Mouse (Mus musculus): ENCODE measurements around the gene Psmd2. TPM values are rescaled to one million over a fixed set of nuclear protein-coding genes. Genes with fewer than 3 reads are reported as not detected.

Psmd2 gene
- 520 and 530 TPM in 2 replicates for polyA plus RNA-seq (2016; fragmentation: Nextera tagmentation; extraction: Ambion mirVana)

DNA sequence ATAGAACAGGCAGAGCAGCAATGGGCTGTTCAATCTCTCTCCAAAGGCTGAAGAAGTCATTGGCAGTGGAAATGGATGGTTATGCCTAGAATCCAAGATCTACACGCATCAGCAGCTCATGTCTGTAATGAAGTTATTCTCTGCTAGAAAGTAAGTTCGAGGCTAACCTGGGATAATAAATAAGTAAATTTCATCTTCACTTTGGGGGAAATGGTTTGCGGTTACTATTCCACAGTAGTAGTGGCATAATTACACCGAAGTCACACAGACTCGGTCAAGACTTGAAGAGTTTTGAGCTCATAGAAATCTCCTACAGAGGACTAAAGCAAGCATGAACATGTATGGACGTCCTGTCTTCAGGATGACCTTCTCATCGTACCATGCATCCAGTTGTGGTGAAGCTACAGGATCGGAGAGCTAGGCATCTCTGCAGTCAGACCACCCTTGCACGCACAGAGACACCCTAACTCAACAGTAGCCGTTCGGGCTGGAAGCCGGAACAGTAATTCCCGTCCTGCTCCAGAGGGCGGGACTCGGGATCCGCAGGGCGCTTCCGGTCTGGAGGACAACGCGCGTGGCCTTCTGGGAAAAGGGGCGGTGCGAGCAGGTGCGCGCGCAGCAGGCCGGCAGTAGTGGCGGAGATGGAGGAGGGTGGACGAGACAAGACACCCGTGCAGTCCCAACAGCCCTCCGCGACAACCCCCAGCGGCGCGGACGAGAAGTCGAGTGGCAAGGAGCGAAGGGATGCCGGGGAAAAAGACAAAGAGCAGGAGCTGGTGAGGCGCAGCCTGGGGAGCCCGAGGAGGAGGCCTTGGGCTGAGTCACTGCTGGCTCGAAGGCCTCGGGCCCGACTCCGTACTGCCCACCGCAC is at the start of gene Psmd2:
Psmd2 (plus strand) TSS at position 577 of the 871 bp plus-strand sequence.
- peaks cover 36% of the 10 kb centered on the region for H3K36me3 ChIP-seq (replicated peaks)
- H3K9me3 ChIP-seq: no peaks in the 10 kb centered on the region
- peak within 1 kb of the TSS; percentile 89 for H3K27ac ChIP-seq (replicated peaks)
- H3K4me1 ChIP-seq: peaks cover 18% of the 10 kb centered on the region
- peak within 1 kb of the TSS; percentile 97 for H3K4me3 ChIP-seq
- DNase-seq (ENCODE audit: low spot score): peak; percentile 97
- WGBS: 3% methylated on average over 46 of the region's 46 CpGs
- H3K27me3 ChIP-seq (replicated peaks; ENCODE audit: low read depth, poor library complexity, severe bottlenecking): no peaks in the 10 kb centered on the region

DNA sequence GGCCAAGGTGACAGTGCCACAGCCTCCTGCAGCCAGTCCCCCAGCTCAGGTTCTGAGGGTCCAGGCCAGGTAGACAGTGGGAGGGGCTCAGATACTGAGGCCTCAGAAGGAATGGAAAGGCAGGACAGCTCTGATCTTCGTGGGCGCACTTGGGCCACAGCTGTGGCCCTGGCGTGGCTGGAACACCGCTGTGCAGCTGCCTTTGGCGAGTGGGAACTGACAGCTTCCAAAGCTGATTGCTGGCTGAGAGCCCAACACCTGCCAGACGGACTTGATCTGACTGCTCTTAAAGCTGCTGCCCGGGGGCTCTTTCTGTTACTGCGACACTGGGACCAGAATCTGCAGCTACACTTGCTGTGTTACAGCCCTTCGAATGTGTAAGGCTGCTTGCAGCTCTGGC is 46.7 kb upstream of the Psmd2 start:
- Histone ChIP-seq H3K27ac (replicated peaks) (no peak overlapping the region), H3K36me3 (replicated peaks) (peaks cover 53% of the 10 kb centered on the region), H3K9me3 (no peaks in the 10 kb centered on the region), H3K4me3 (no peak overlapping the region), H3K4me1 (peaks cover 12% of the 10 kb centered on the region), H3K27me3 (replicated peaks; ENCODE audit: low read depth, poor library complexity, severe bottlenecking) (no peaks in the 10 kb centered on the region)
- WGBS: 85% methylated on average over 9 of the region's 9 CpGs
- DNase-seq (ENCODE audit: low spot score): no peak

DNA sequence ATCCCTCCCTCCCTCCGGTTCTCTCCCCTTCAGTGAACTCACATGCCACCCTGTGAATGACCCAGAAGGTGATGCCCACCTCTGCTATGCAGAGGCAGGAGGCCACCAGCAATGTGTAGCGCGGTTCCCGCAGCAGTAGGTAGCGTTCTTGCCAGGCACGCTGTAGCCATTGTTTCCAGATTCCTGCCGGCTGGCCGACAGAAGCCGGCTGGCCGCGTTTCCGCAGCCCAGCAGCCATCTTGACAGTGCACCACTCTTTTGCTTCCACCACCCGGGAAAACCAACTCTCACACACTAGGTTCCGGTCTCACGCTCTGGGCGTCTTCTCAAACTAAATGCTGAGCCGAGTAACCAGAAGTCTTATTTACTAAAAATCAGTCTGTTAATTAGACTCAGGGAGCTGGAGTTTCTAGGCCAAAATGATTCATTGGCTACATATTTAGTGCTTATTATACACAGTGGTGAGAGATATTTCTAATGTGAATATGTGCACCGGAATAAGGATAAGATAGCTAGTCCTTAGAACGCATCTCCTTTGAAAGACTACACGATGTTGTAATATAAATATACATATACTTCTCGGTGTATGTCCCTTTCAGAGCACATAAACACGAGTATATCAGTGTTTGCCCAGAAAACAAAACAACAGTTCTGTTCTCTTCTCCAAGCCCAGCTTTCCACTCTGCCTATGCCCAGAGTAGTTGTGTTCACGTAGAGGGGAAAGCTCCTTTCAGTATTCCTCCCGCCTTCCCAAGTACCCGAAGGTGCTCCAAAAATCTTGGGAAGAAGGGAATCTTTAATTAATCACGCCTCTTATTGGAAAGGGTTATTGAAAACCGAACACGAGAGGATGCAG is 40.7 kb upstream of the Psmd2 start:
- H3K9me3 ChIP-seq: no peaks in the 10 kb centered on the region
- peak overlapping the region; percentile 88 for H3K4me3 ChIP-seq
- H3K36me3 ChIP-seq (replicated peaks): peaks cover 37% of the 10 kb centered on the region
- no peaks in the 10 kb centered on the region for H3K27me3 ChIP-seq (replicated peaks; ENCODE audit: low read depth, poor library complexity, severe bottlenecking)
- DNase-seq (ENCODE audit: low spot score): peak; percentile 87
- under 1% methylated on average over 28 of the region's 28 CpGs for WGBS
- H3K27ac ChIP-seq (replicated peaks): peak overlapping the region; percentile 95
- peaks cover 28% of the 10 kb centered on the region for H3K4me1 ChIP-seq

DNA sequence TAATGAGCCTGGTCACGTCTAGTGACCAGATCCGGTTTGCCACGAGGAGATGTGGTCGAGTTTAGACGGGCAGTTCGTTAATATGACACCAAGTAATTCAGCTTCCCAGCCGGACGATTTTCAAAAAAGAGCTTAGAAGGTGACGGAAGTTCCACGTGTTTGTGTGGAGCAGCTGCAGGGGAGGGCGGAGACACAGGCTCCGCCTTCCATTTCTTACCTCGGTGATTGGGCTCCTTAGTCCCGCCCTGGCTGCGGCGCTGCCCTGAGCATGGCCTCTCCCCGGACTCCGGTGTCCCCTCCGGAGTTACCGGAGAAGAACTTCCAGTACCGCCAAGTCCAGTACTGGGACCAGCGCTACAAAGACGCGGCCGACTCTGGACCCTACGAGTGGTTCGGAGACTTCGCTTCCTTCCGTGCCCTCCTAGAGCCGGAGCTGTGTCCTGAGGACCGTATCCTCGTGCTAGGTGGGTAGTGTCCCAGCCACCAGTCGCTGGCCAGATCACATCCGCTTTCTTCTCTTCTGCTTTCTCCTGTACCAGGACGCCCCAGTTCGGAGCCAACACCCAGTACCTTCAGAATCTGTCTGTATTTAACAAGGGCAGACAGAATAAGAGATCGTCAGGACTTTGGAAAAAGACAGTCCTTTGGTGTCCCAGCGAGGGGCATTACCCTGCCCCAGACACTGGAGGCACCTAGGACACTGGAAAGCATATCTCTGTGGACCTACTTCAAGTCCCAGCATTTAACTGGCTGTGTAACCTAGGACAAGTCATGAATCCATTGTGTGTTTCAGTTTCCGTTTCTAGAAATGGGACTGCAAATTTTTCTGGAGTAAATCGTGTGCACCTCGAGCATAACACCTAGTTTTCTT is 39.9 kb upstream of the Psmd2 start, which contains the start of the genes Eef1akmt4, Gm49333 and Alg3:
Eef1akmt4 (plus strand) TSS at position 237 of the 871 bp plus-strand sequence.
Gm49333 (plus strand) TSS at position 254 of the 871 bp plus-strand sequence.
Alg3 (minus strand) TSS at position 379 of the 871 bp plus-strand sequence.
- WGBS: 2% methylated on average over 41 of the region's 41 CpGs
- H3K4me1 ChIP-seq: peaks cover 28% of the 10 kb centered on the region
- peaks cover 28% of the 10 kb centered on the region for H3K36me3 ChIP-seq (replicated peaks)

DNA sequence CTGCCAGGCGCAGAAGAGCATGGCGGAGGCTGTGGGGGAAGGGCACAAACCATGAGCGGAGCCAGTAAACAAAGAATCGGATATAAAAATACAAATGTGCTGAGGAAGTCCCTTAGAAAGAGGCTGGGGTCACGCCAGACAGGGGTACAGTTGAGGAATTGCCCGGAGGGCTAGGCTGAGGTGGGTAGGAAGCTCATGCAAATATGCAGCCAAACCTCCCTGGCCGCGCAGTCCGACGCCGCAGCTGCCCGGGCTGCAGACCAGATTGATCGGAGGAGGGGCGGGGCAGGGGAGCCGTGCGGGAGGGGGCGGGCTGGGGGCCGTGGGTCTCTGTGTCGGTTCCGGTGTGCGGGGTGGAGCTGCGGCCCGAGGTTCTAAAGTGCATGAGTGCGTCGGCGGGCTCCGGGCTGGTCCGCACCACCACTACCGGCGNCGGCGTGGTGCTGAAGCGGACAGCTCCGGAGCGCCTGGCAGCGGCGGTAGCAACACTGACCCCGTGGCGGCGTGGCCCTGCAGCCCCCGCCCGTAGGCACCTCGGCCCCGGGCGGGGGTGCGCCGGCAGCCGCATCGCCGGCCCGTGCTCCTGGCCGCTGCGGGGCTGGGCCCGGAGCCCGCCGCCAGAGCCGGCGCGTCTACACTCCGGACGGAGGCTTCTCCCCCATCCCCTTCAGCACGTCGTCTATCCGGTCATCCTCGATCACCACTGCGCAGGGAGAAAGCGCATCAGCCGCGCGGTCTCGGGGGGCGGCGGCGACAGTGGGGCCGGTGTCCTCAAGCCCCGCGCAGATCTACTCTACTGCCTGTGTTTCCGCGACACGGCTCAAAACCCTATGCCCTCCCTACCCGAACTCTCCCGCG is 31.7 kb upstream of the Psmd2 start:
- 2% methylated on average over 82 of the region's 83 CpGs for WGBS
- H3K9me3 ChIP-seq: no peaks in the 10 kb centered on the region
- no peak overlapping the region; the same call in 1 of the 2 replicates for H3K27ac ChIP-seq (replicated peaks)
- peaks cover 37% of the 10 kb centered on the region for H3K4me1 ChIP-seq
- peak; percentile 76 for DNase-seq (ENCODE audit: low spot score)
- peaks cover 47% of the 10 kb centered on the region for H3K27me3 ChIP-seq (replicated peaks; ENCODE audit: low read depth, poor library complexity, severe bottlenecking)
- peaks cover 12% of the 10 kb centered on the region for H3K36me3 ChIP-seq (replicated peaks)
- H3K4me3 ChIP-seq: peak overlapping the region; percentile 78

More for the DNA sequence above, 39.9 kb upstream of the Psmd2 start, which contains the start of the genes Eef1akmt4, Gm49333 and Alg3:
- H3K27me3 ChIP-seq (replicated peaks; ENCODE audit: low read depth, poor library complexity, severe bottlenecking): no peaks in the 10 kb centered on the region
- peak; percentile 91 for DNase-seq (ENCODE audit: low spot score)
- no peaks in the 10 kb centered on the region for H3K9me3 ChIP-seq
- H3K4me3 ChIP-seq: peak within 1 kb of the TSS; percentile 88
- peak within 1 kb of the TSS; percentile 95 for H3K27ac ChIP-seq (replicated peaks)

DNA sequence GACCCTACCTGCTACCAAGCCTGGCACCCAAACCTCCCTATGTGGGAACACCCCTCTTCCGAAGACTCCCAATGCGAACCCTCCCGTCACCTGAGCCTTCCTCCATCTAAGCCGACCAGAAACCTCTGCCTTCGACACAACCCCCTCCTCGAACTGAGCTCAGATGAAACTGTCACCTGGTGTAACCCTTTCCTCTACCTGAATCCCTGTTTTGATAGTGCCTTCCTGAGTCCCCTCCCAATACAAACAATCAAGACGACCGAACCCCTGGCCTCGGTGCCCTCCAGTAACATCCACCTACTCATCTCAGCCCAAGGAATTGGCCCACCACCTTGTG is 31.1 kb upstream of the Psmd2 start:
- 0% methylated on average over 9 of the region's 9 CpGs for WGBS
- Histone ChIP-seq H3K27me3 (replicated peaks; ENCODE audit: low read depth, poor library complexity, severe bottlenecking) (peaks cover 47% of the 10 kb centered on the region), H3K9me3 (no peaks in the 10 kb centered on the region), H3K27ac (replicated peaks) (peak overlapping the region; percentile 89), H3K4me1 (peaks cover 37% of the 10 kb centered on the region), H3K36me3 (replicated peaks) (peaks cover 12% of the 10 kb centered on the region), H3K4me3 (peak overlapping the region; percentile 78)
- no peak for DNase-seq (ENCODE audit: low spot score)

DNA sequence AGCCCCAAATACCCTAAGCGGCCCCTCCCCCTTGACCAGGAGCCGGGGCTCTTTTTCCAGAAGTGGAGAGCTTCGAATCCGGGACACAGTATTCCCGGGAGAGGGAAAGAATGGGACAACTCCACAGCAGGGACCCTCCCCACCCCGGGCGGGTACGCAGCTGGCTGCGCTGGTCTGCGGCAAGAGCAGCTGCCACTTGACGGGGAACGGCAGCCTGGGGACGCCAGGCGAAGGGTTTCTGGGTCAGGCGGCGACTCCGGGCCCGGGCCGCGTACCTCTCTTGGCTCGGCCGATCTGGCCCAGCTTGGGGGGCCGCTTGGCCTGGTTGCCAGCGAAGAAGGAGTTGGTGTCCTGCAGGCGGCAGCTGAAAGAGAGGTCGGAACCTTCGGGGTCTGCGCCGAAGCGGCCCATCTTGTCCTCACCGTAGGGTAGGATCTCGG is 30.7 kb upstream of the Psmd2 start:
- H3K27ac ChIP-seq (replicated peaks): peak overlapping the region; percentile 89
- H3K36me3 ChIP-seq (replicated peaks): peaks cover 12% of the 10 kb centered on the region
- peaks cover 47% of the 10 kb centered on the region for H3K27me3 ChIP-seq (replicated peaks; ENCODE audit: low read depth, poor library complexity, severe bottlenecking)
- peak overlapping the region; percentile 78 for H3K4me3 ChIP-seq
- peaks cover 37% of the 10 kb centered on the region for H3K4me1 ChIP-seq
- H3K9me3 ChIP-seq: no peaks in the 10 kb centered on the region
- DNase-seq (ENCODE audit: low spot score): peak; percentile 70
- WGBS: under 1% methylated on average over 32 of the region's 32 CpGs

DNA sequence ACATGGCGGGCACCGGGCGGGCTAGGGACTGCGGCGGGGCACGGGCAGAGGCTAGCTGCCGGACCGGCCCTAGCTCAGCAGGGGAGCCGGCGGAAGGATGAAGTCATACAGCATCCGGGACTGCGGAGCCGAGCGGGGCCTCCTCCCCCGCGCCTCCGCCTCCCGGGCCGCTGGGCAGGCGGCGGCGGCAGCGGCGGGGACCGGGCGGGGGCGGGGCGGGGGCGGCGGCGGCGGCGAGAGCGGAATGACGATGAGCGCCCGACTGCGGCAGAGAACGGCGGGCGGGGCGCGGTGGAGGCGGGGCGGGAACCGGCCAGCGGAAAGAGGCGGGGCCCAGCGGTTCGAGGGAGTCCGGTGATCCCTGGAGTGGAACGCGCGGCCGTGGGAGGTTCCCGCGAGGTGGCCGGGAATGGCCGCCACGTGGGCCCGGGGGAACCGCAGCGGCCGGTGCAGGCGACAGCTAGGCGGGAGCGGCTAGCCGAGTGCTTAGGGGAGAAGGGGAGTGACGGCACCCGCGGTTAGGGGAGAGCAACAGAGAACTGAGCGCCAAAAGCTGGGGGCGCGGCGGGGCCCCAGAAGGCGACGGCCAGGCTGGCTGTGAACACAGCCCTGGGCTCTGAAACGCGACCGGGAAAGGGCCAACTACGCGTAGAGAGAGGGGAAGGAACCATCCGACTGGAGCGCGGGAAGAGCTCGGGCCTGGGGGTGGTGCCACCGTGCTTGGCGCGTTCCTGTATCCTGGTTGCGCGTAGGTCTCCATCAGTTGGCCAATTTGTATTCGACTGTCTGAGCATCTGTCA is 30.1 kb upstream of the Psmd2 start, which contains the start of gene Camk2n2:
Camk2n2 (minus strand) TSS at position 97 of the 800 bp plus-strand sequence.
- peaks cover 37% of the 10 kb centered on the region for H3K4me1 ChIP-seq
- H3K4me3 ChIP-seq: peak within 1 kb of the TSS; percentile 78
- peaks cover 47% of the 10 kb centered on the region for H3K27me3 ChIP-seq (replicated peaks; ENCODE audit: low read depth, poor library complexity, severe bottlenecking)
- DNase-seq (ENCODE audit: low spot score): peak; percentile 75
- WGBS: under 1% methylated on average over 86 of the region's 92 CpGs
- H3K9me3 ChIP-seq: no peaks in the 10 kb centered on the region
- H3K27ac ChIP-seq (replicated peaks): peak within 1 kb of the TSS; percentile 89
- peaks cover 12% of the 10 kb centered on the region for H3K36me3 ChIP-seq (replicated peaks)

DNA sequence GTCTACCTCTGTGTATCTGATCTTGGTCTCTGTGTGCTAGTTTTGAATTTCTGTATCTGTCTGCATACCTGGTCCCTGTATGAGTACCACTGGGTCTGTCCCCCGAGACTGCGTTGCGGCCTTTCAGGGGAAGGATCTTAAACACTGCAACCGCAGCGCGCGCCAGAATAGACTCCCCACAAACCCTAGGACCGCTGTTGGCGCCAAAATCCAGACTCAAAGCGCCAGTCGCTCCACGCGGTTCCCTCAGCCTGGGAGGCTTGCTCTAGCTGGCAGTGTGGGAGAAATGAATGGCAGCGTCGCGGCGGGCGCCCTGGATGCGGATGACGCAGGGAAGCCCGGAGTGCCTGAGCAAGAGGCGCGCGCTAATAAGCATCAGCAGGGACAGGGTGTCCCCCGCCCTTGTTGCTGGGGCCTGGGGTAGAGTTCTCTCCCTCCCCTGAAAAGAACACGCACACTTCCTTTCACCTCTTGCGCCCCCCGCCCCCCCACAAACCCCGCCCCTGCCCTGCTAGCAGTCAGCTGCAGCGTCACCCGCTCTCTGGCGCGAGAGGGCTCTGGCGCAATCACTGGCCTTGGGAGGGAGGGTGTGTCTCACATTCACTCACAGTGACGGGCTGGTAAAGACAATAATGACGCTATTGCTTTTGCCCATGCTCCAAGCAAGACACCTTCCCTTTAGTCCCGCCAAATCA is 29.3 kb upstream of the Psmd2 start:
- Histone ChIP-seq H3K9me3 (no peaks in the 10 kb centered on the region), H3K4me3 (peak overlapping the region; percentile 78), H3K4me1 (peaks cover 37% of the 10 kb centered on the region), H3K36me3 (replicated peaks) (peaks cover 12% of the 10 kb centered on the region), H3K27me3 (replicated peaks; ENCODE audit: low read depth, poor library complexity, severe bottlenecking) (peaks cover 47% of the 10 kb centered on the region), H3K27ac (replicated peaks) (peak overlapping the region; percentile 89)
- peak; percentile 81 for DNase-seq (ENCODE audit: low spot score)
- under 1% methylated on average over 37 of the region's 37 CpGs for WGBS

DNA sequence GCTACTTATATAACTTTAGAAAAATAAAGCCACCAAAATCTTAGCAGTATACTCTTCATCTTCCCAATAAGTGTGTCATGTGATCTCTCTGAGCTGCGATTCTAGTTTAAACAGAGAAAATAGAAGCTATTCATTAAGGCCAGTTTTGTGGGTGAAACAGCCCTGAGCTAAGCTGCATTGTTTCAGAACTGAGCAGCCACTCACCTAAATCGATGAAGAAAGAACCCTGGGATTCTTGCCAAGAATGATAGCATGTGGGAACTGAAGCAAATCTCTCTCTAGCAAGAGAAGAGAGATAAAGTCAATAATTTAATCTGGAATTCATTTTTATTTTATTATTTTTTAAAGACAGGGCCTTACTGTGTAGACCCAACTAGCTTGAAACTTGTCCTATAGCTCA is 28.2 kb upstream of the Psmd2 start:
- Histone ChIP-seq H3K27me3 (replicated peaks; ENCODE audit: low read depth, poor library complexity, severe bottlenecking) (peaks cover 40% of the 10 kb centered on the region), H3K4me1 (peaks cover 37% of the 10 kb centered on the region), H3K9me3 (no peaks in the 10 kb centered on the region), H3K4me3 (no peak overlapping the region), H3K27ac (replicated peaks) (no peak overlapping the region), H3K36me3 (replicated peaks) (peaks cover 4% of the 10 kb centered on the region)
- 64% methylated on average over 2 of the region's 2 CpGs for WGBS
- no peak for DNase-seq (ENCODE audit: low spot score)

Data from embryonic facial prominence, embryonic 10.5 days (tissue).